Mouse (Mus musculus): Measurements from ENCODE around the gene Olfr520.

The Olfr520 gene

DNA sequence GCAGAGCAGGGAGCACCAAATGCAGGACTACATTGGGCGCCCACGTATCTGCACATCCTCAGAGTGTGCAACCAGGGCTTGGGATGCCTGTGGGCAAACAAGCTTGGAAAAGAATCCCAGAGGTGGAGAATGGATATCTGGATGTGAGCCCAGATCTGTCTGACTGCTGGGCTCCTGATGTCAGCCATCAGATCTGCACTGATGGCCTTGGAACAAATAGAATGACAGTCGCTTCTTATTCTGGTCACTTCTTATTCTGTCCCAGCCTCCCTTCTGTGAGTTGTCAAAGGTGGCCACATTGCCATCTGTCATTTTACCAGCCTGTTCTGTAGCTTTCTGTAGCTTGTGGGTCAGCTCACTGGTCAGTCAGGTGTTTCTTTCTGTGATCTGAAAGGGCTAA, 31.5 kb upstream of the Olfr520 start:
- TF ChIP-seq CTCF (conservative IDR thresholded peaks at IDR 0.05; ENCODE audit: low read length), result no peak
- TF ChIP-seq POU5F1 (IDR thresholded peaks at IDR 0.05; ENCODE audit: borderline replicate concordance, low read length), result no peak
- TF ChIP-seq NANOG (IDR thresholded peaks at IDR 0.05; ENCODE audit: borderline replicate concordance, low read length), result no peak
- Histone ChIP-seq H3K4me1 (replicated peaks; ENCODE audit: low read depth, low read length) (no peaks in the 10 kb centered on the region), H3K4me3 (replicated peaks; ENCODE audit: low read length) (no peak overlapping the region), H3K9me3 (ENCODE audit: low read length) (no peaks in the 10 kb centered on the region), H3K36me3 (ENCODE audit: insufficient read depth, low read length) (no peaks in the 10 kb centered on the region), H3K27me3 (ENCODE audit: insufficient read depth, low read length) (peaks cover 29% of the 10 kb centered on the region)

DNA sequence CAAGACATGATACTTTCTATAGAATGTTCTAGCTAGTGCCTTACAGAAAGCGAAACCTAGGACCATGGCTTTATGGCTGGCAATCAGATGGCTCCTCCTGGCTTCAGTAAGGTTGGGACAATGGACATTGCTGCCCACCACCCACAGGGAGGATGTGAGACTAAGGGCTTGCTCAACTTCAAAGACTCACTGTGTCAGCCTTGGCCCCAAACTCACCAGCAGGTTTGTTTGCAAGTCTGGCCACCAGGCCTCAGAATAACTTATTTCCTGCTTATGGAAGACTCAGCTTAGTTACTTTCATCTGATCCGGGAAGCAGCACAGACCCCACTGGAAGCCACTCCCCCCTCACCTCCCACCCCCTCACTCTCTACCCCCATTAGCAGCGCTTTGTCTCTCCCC, 31.0 kb upstream of the Olfr520 start:
- no peak overlapping the region for H3K4me3 ChIP-seq (replicated peaks; ENCODE audit: low read length)
- TF ChIP-seq CTCF (conservative IDR thresholded peaks at IDR 0.05; ENCODE audit: low read length) (no peak), POU5F1 (IDR thresholded peaks at IDR 0.05; ENCODE audit: borderline replicate concordance, low read length) (no peak), NANOG (IDR thresholded peaks at IDR 0.05; ENCODE audit: borderline replicate concordance, low read length) (no peak)
- peaks cover 29% of the 10 kb centered on the region for H3K27me3 ChIP-seq (ENCODE audit: insufficient read depth, low read length)
- no peaks in the 10 kb centered on the region for H3K9me3 ChIP-seq (ENCODE audit: low read length)
- H3K36me3 ChIP-seq (ENCODE audit: insufficient read depth, low read length), result no peaks in the 10 kb centered on the region
- H3K4me1 ChIP-seq (replicated peaks; ENCODE audit: low read depth, low read length), result no peaks in the 10 kb centered on the region

DNA sequence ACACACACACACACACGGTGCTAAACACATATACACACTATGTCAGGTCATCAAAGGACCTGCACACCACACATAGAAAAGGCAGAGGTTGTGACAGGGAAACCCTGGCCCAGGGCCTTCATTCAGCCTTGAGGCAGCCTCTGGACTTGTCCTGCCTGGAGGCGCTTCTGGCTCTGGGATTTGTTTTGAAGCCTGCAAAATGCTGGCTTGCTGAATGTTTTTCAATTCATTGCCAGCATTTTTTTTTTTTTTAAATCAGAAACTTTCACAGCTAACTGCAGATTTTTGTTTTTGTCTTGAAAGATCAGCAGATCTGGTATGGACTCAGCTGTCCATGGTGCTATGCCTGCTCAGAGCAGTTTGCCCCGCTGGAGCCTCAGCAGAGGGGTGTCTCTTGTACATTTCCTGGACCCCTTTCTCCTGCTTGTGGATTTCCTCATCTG, 30.3 kb upstream of the Olfr520 start:
- TF ChIP-seq POU5F1 (IDR thresholded peaks at IDR 0.05; ENCODE audit: borderline replicate concordance, low read length) (no peak), NANOG (IDR thresholded peaks at IDR 0.05; ENCODE audit: borderline replicate concordance, low read length) (no peak), CTCF (conservative IDR thresholded peaks at IDR 0.05; ENCODE audit: low read length) (no peak)
- no peaks in the 10 kb centered on the region for H3K36me3 ChIP-seq (ENCODE audit: insufficient read depth, low read length)
- H3K9me3 ChIP-seq (ENCODE audit: low read length), result no peaks in the 10 kb centered on the region
- H3K27me3 ChIP-seq (ENCODE audit: insufficient read depth, low read length), result peaks cover 29% of the 10 kb centered on the region
- no peak overlapping the region for H3K4me3 ChIP-seq (replicated peaks; ENCODE audit: low read length)
- no peaks in the 10 kb centered on the region for H3K4me1 ChIP-seq (replicated peaks; ENCODE audit: low read depth, low read length)

DNA sequence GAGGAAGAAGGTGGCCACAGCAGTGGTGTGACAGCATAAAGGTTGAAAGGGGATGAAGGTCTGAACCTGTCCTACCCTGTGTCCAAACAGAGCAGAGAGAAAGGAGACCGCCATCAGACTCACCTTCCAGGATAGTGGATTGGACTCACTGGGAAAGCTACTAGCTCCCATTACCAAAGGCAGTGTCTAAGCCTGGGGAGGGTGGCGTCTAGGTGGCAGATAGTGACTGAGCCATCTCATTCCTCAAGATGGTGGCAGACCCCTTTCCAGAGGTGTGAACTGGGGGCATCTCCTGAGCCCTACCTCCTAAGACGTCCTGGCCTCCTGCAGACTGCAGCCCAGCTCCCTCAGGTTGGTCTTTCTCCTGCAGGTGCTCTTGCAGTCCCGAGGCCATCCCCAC, 29.4 kb upstream of the Olfr520 start:
- H3K9me3 ChIP-seq (ENCODE audit: low read length), result no peaks in the 10 kb centered on the region
- peaks cover 25% of the 10 kb centered on the region for H3K27me3 ChIP-seq (ENCODE audit: insufficient read depth, low read length)
- no peak overlapping the region for H3K4me3 ChIP-seq (replicated peaks; ENCODE audit: low read length)
- H3K36me3 ChIP-seq (ENCODE audit: insufficient read depth, low read length), result no peaks in the 10 kb centered on the region
- TF ChIP-seq CTCF (conservative IDR thresholded peaks at IDR 0.05; ENCODE audit: low read length) (no peak), POU5F1 (IDR thresholded peaks at IDR 0.05; ENCODE audit: borderline replicate concordance, low read length) (no peak), NANOG (IDR thresholded peaks at IDR 0.05; ENCODE audit: borderline replicate concordance, low read length) (no peak)
- no peaks in the 10 kb centered on the region for H3K4me1 ChIP-seq (replicated peaks; ENCODE audit: low read depth, low read length)

DNA sequence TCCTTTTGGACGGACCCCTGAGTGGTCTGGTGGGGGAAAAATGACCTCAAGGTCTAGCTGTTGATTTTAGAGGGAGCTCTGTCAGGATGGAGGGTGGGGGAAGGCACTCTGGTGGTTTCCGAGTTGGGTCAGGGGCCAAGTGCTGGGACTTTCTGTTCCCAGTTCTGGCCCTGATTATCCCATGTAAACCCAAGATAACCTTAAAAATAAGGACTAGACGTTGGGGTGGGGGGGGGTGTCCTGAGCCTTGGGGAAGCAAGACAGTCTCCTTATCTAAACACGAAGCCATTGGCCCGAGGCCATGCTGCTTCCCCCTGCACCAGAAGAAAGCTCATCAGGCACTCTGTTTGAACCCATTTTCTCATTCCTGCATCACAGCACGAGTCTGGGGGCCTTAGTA, 27.9 kb upstream of the Olfr520 start:
- no peaks in the 10 kb centered on the region for H3K9me3 ChIP-seq (ENCODE audit: low read length)
- peaks cover 17% of the 10 kb centered on the region; the same call in 1 of the 2 replicates for H3K27me3 ChIP-seq (ENCODE audit: insufficient read depth, low read length)
- TF ChIP-seq POU5F1 (IDR thresholded peaks at IDR 0.05; ENCODE audit: borderline replicate concordance, low read length) (no peak), NANOG (IDR thresholded peaks at IDR 0.05; ENCODE audit: borderline replicate concordance, low read length) (no peak), CTCF (conservative IDR thresholded peaks at IDR 0.05; ENCODE audit: low read length) (no peak)
- H3K4me1 ChIP-seq (replicated peaks; ENCODE audit: low read depth, low read length), result no peaks in the 10 kb centered on the region
- no peaks in the 10 kb centered on the region for H3K36me3 ChIP-seq (ENCODE audit: insufficient read depth, low read length)
- H3K4me3 ChIP-seq (replicated peaks; ENCODE audit: low read length), result no peak overlapping the region

DNA sequence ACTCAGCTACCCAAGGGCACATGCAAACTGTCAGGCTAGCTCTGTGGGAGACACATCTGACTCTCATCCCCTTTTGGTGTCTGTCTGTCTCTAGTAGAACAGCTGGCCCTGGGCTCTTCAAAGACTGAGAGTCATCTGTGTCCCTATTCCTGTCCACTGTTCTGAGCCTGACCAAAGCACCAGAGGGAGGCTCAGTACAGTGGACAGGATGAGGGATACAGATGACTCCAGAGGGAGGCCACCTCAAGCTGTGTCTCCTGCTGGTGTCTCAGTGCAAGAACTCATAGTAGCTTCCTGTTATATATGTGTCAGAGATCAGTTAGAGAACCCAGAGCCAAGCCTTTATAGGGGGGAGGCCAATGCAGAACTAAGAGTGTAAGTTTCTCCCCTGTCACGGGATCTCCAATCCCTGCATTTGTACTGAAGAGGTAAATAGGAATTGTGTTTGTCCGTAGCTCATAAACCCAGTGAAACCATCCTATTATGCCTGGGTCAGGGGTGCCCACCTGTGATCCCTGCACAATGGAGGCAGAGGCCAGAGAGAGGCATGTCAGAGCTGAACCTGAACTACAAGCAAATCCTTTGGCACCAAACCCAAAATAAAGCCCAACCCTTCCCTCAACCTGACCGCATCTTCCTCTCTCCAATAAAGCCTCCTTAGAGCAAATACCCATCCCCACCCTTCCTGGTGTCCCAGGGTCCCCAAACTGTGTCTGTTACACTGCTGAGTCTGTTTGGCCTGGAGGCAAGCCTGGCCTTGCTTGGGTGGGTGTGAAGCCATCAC, 25.1 kb upstream of the Olfr520 start:
- H3K9me3 ChIP-seq (ENCODE audit: low read length), result no peaks in the 10 kb centered on the region
- TF ChIP-seq POU5F1 (IDR thresholded peaks at IDR 0.05; ENCODE audit: borderline replicate concordance, low read length) (no peak), CTCF (conservative IDR thresholded peaks at IDR 0.05; ENCODE audit: low read length) (no peak), NANOG (IDR thresholded peaks at IDR 0.05; ENCODE audit: borderline replicate concordance, low read length) (no peak)

DNA sequence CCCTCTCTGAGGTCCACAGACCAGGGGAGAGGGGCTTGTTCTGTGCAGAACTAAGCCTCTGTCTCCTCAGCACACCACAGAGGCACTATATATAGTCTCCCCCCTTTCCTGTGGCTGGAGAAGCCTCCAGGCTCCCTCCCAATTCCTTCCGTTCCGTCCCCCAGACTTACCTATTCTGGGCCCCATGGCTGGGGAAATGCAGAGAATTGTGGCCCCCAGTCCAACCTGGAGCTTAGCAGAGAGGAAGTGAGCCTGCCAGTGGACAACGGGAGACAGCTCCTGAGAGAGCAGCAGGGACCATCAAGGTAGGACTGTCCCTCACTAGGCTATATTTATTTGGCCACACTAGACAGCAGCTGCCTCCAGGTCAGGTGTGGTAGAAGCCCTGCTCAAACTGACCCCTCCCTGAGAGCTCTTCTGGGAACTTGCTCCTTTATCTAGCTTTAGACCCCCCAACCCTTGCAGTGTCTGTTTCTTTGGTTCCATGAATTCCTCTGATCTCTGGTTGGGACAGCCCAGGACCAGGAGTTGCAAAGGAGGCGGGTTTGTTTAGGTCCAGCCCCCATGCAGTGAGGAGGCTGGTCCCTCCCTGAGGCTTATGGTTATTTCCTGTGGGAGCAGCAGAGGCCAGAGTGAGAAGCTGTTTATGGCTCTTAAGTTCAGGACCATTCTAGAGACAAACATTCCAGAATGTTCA, 23.6 kb upstream of the Olfr520 start:
- Histone ChIP-seq H3K36me3 (ENCODE audit: insufficient read depth, low read length) (no peaks in the 10 kb centered on the region), H3K9me3 (ENCODE audit: low read length) (no peaks in the 10 kb centered on the region), H3K4me1 (replicated peaks; ENCODE audit: low read depth, low read length) (no peaks in the 10 kb centered on the region), H3K4me3 (replicated peaks; ENCODE audit: low read length) (no peak overlapping the region), H3K27me3 (ENCODE audit: insufficient read depth, low read length) (peaks cover 27% of the 10 kb centered on the region)
- TF ChIP-seq NANOG (IDR thresholded peaks at IDR 0.05; ENCODE audit: borderline replicate concordance, low read length) (no peak), POU5F1 (IDR thresholded peaks at IDR 0.05; ENCODE audit: borderline replicate concordance, low read length) (no peak), CTCF (conservative IDR thresholded peaks at IDR 0.05; ENCODE audit: low read length) (no peak)

More for the DNA sequence above, 25.1 kb upstream of the Olfr520 start:
- Histone ChIP-seq H3K4me3 (replicated peaks; ENCODE audit: low read length) (no peak overlapping the region), H3K4me1 (replicated peaks; ENCODE audit: low read depth, low read length) (no peaks in the 10 kb centered on the region), H3K27me3 (ENCODE audit: insufficient read depth, low read length) (peaks cover 24% of the 10 kb centered on the region; the same call in 1 of the 2 replicates), H3K36me3 (ENCODE audit: insufficient read depth, low read length) (no peaks in the 10 kb centered on the region)

DNA sequence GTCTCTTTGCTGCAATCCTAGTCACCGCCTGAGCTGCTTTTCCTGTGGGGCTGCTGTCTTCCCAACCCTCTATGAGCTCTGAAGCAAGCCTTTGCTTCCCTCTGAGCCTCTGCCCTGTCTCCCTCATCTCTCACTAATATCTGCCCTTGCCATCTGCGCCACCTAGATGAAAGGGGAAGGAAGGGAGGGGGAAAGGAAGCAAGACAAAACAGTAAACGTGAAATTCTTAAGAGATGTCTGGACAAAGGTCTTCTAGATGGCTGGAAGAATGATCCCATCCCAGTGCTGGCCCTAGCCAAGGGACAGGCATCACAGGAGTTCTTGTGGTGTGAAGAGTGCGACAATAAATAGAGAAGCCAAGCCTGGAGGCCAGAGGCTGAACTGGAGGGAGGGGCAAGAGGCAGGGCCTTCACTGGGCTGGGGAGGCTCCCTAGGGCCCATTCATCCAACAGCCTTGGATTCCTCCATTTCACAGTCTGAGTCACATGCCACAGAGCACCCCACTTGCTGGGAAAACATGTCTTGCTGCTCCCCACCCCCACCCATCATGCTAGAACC, 23.0 kb upstream of the Olfr520 start:
- Histone ChIP-seq H3K27me3 (ENCODE audit: insufficient read depth, low read length) (peaks cover 21% of the 10 kb centered on the region), H3K36me3 (ENCODE audit: insufficient read depth, low read length) (no peaks in the 10 kb centered on the region), H3K4me1 (replicated peaks; ENCODE audit: low read depth, low read length) (no peaks in the 10 kb centered on the region), H3K9me3 (ENCODE audit: low read length) (no peaks in the 10 kb centered on the region), H3K4me3 (replicated peaks; ENCODE audit: low read length) (no peak overlapping the region)
- no peak for TF ChIP-seq POU5F1 (IDR thresholded peaks at IDR 0.05; ENCODE audit: borderline replicate concordance, low read length)
- no peak for TF ChIP-seq CTCF (conservative IDR thresholded peaks at IDR 0.05; ENCODE audit: low read length)
- TF ChIP-seq NANOG (IDR thresholded peaks at IDR 0.05; ENCODE audit: borderline replicate concordance, low read length), result no peak

Measured in E14TG2a.4 (cell line).